Mouse (Mus musculus) CH12.LX (cell line): ENCODE measurements at regions not wholly inside any gene's neighbourhood (a gene's known extent, or its start where the extent isn't known, plus 50 kb on each side); places are given as distances from the start of the nearest gene placed in this dataset.

Experiments
- CTCF ChIP-seq, 2 experiments: IDR thresholded peaks in 1 of 2; conservative IDR thresholded peaks in 1 of 2; 2 replicates each; pipeline ENCODE4 v1.5.1; 2011 to 2012; ENCODE audit warnings: low read depth in 2 of 2, low read length in 2 of 2, improper control_type of control experiment in 1 of 2, inconsistent platforms in 1 of 2, mild to moderate bottlenecking in 1 of 2, moderate library complexity in 1 of 2
- JUND ChIP-seq: conservative IDR thresholded peaks from 2 replicates; pipeline ENCODE4 v1.6.1; 2011; ENCODE audit warnings: low read depth, low read length, improper control_type of control experiment
- MEF2A ChIP-seq: IDR thresholded peaks from 2 replicates; pipeline ENCODE4 v1.6.1; 2014; ENCODE audit warnings: low read depth, mild to moderate bottlenecking, inconsistent platforms, low read length, improper control_type of control experiment, borderline replicate concordance
- NRF1 ChIP-seq: IDR thresholded peaks from 2 replicates; pipeline ENCODE4 v1.6.1; 2014; ENCODE audit warnings: low read depth, mild to moderate bottlenecking, inconsistent platforms, low read length, improper control_type of control experiment, moderate library complexity
- POLR2A ChIP-seq: IDR thresholded peaks from 2 replicates; pipeline ENCODE4 v1.6.1; 2011; ENCODE audit warnings: low read depth, mild to moderate bottlenecking, improper control_type of control experiment, low read length
- SIN3A ChIP-seq: IDR thresholded peaks from 2 replicates; pipeline ENCODE4 v1.6.1; 2012; ENCODE audit warnings: low read length, improper control_type of control experiment, inconsistent platforms
- USF2 ChIP-seq: conservative IDR thresholded peaks from 2 replicates; pipeline ENCODE4 v1.6.1; 2011; ENCODE audit warnings: low read depth, low read length, improper control_type of control experiment

GRCm38 (mm10) chr3:38371702-38372101 lies 112.9 kb downstream of the Ankrd50 start:
- no peak for TF ChIP-seq USF2
- no peak for TF ChIP-seq CTCF (conservative IDR thresholded peaks at IDR 0.05 in 1 of 2, IDR thresholded peaks at IDR 0.05 in 1 of 2; ENCODE audit: low read depth in 2 of 2, low read length in 2 of 2)
- no peak for TF ChIP-seq POLR2A
- TF ChIP-seq JUND: no peak
- TF ChIP-seq SIN3A: 0 out of 2 replicates have a peak, but pooled peaks have one; percentile 34
- TF ChIP-seq MEF2A: no peak
- TF ChIP-seq NRF1: no peak
